Mouse (Mus musculus): ENCODE data around the gene Gatad2a.

DNA sequence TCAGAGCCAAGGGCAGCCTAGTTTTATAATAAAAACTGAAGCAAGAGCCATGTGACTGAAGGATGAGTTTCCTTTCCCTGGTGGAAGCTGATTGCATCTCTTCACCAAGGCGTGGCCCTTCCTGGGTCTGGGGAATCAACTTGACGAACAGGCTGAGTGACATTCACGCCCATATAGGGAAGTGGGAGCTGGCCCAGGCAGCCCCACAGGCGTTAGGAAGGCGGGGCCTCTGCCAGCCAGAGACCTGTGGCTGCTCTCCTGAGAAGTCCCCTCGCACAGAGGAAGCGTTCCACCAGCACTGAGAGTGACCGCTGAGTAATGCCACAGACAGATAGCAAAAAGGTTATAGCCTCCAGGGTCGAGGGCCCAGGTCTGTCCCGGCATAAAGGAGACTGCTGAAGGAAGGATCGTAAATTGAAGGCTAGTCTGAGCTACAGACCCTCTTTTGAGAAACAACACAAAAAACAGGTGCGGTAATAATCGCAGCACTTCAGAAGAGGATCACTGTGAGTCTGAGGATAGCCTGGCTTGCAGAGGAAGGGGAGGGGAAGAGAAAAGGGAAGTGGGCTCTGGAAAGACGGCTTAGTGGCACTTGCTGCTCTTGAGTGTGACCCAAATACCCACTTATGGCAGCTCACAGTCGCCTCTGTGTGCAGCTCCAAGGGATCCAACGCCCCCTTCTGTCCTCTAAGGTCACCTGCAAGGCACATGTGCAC lies 5.2 kb upstream of the Gatad2a start:
- TF ChIP-seq CTCF (IDR thresholded peaks at IDR 0.05; ENCODE audit: low read depth, low read length) (no peak), POLR2A (IDR thresholded peaks at IDR 0.05; ENCODE audit: borderline replicate concordance, low read depth, low read length) (no peak)
